Mouse (Mus musculus): ENCODE results near the gene Col4a3. TPM values are rescaled to one million over a fixed set of nuclear protein-coding genes. Genes with fewer than 3 reads are reported as not detected.

Gene Col4a3
- polyA plus RNA-seq (2017; shearing (Covaris generic)) = 0.10 TPM

DNA sequence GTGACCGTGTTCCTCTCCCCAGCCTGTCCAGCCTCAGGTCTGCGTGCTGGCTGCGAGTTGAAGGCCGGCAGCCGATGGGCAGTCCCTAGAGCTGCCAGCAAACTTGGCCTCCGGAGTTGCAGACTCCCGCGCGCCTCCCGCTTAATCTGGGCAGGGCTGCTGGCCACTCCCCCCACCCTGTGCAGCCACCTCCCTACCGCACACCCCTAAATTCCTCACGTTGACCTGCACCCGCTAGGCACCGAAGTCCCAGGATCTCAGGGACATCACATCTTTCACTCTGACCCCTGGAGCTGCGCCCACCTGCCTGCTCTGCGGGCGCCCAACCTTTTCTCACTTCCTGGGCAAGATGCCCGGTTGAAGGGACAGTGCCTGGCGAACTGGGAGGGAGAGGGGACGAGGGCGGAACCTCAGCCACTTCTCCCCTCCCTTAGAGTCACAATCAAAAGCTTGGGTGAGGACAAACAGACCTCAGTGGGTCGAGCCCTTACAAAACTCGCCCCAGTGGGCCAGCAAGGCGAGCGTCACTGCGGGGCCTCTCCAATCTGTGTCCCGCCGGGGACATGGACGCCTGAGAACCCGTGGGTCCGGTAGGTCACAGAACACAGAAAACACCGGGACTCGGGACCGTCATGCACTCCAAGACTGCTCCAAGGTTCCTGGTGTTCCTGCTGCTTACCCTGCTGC lies at the start of gene Col4a3, which contains the start of gene Col4a4:
Gene Col4a3 (plus strand): TSS at position 209 of the 687 bp plus-strand sequence.
Gene Col4a4 (minus strand): TSS at position 137 of the 687 bp plus-strand sequence.

GRCm38 (mm10) chr1:82724339-82725025 lies 137.8 kb downstream of the Col4a3 start, which contains the start of gene Mff:
Gene Mff, plus strand, starts transcription at chr1:82724890.

DNA sequence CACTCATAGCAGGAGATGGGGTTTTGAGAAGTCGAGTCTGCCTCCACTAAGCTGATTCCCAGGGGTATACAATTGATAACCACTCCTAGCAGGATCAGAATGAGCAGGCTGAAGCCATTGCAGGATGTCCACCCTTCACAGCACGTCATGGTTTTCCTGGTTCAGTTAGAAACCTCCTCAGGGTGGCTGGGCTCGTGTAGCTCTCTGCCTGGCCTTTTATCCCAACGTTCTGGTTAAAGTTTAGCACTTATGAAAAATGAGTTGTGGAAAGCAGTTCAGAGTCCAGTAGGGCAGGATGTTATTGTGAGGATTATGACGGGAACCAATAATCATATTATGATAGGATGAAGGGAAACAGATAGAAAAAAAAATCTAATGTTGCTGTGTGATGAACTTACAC lies 181.5 kb downstream of the Col4a3 start, which contains the start of gene Tm4sf20:
Gene Tm4sf20 (minus strand): TSS at position 193 of the 400 bp plus-strand sequence.

DNA sequence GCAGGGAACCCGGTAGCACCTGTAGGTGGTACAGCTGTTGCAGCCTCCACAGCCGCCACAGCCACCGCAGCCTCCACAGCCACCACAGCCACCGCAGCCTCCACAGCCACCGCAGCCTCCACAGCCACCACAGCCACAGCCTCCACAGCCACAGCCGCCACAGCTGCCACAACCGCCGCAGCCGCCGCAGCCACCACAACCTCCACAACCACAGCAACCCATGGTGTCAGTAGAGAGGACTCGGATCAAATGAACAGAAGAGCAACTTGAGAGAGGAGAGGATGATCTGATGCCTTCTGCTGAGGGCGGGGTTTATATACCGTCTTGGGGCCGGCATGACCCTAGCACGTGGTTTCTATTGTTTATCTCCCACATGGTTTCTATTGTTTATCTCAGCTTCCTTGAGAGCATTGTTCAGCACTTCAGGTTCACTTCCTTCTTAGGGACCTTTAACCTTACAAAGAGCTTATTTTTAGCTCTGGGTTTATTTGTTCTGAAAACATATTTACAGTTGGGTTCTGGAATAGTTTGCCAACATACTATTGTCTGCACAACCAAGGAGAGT lies 184.4 kb downstream of the Col4a3 start, which contains the start of gene Gm47791:
Gene Gm47791 (minus strand): TSS at position 222 of the 565 bp plus-strand sequence.

Other genes starting within 250 kb of the Col4a3 start
- gene Col4a4, start 72 bp upstream of the Col4a3 start, polyA plus RNA-seq (2017; shearing (Covaris generic)) = 0.04 TPM
- 120 TPM for gene Mff, start 138.0 kb downstream of the Col4a3 start, polyA plus RNA-seq (2017; shearing (Covaris generic))
- gene Tm4sf20, start 181.5 kb downstream of the Col4a3 start, polyA plus RNA-seq (2017; shearing (Covaris generic)) = 0.32 TPM
- not detected for gene Gm47791, start 184.3 kb downstream of the Col4a3 start, polyA plus RNA-seq (2017; shearing (Covaris generic))